Mouse (Mus musculus) bone marrow, adult 2 months (tissue): Measurements from ENCODE around the gene Gck. TPM values are rescaled to one million over a fixed set of nuclear protein-coding genes. Genes with fewer than 3 reads are reported as not detected.
"Not testable (repeated sequence)": the region's sequence is repeated elsewhere in the genome, so short reads cannot be mapped to it uniquely, and the experiment has no call there.

Source experiments
- H3K27ac ChIP-seq: fragments of 200-500 bp; 2 replicates; pipeline ENCODE4 v1.5.1; 2012; ENCODE audit warnings: low read depth, mild to moderate bottlenecking, control low read depth, inconsistent platforms, low read length; ENCODE audit not compliant: control insufficient read depth, poor library complexity, insufficient read depth
- H3K4me1 ChIP-seq: fragments of 200-500 bp; 2 replicates; pipeline ENCODE4 v1.6.1; 2011; ENCODE audit warnings: low read length; ENCODE audit not compliant: control insufficient read depth, insufficient read depth
- H3K4me3 ChIP-seq: fragments of 200-500 bp; replicated peaks from 2 replicates; pipeline ENCODE3; 2011; ENCODE audit warnings: mild to moderate bottlenecking, low read depth, low read length, control low read depth; ENCODE audit not compliant: control insufficient read depth
- CTCF ChIP-seq: fragments of 200-500 bp; IDR thresholded peaks from 2 replicates; pipeline ENCODE4 v1.5.1; 2011; ENCODE audit warnings: low read length, control low read depth; ENCODE audit not compliant: control insufficient read depth, insufficient read depth
- POLR2A ChIP-seq: fragments of 200-500 bp; IDR thresholded peaks from 2 replicates; pipeline ENCODE4 v1.6.1; 2011; ENCODE audit warnings: low read depth, mild to moderate bottlenecking, control low read depth, low read length, borderline replicate concordance; ENCODE audit not compliant: control insufficient read depth
- WGBS: fragments of 180-500 bp; shearing (Covaris S2); methylation state at CpG from one replicate; pipeline ENCODE4 v1.1.7; 2018; 5-methylcytosine and 5-hydroxymethylcytosine counted together
- polyA plus RNA-seq: library from polyadenylated mRNA; stranded (reverse); fragments of >200 nt; gene quantifications from 2 replicates; pipeline ENCODE4 v1.2.4, GENCODE M21; 2011; ENCODE audit warnings: low replicate concordance; ENCODE audit not compliant: missing spikeins, insufficient read depth, insufficient read length

Gene Gck
- polyA plus RNA-seq, 1 experiment: 2.8 TPM

DNA sequence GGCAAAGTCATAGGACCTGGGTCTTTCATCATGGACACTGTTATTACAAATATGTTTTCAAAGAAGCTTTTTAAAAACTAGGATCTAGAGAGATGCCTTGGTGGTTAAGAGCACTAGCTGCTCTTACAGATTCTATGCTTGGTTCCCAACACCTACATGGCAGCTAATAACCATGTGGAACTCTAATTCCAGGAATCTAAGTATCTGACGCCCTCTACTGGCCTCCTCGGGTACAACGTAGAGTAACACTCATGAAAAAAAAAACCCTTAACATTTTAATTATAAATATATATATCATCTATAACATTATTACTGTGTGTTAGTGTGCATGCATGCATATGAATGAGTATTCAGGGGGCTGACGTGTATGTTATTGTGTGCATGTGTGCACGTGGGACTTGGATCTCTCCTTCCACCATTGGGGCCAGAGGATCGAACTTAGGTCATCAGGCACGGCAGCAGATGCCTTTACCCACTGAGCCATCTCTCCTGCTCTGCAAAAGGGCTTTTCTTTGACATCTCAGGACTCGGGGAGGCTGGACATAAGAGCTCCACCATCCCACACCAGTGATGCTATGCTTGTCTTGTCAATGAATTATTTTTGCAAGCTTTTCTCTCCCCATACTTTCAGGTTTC lies 3.4 kb upstream of the Gck start:
- H3K4me1 ChIP-seq: peaks cover 3% of the 10 kb centered on the region; the same call in 1 of the 2 replicates

DNA sequence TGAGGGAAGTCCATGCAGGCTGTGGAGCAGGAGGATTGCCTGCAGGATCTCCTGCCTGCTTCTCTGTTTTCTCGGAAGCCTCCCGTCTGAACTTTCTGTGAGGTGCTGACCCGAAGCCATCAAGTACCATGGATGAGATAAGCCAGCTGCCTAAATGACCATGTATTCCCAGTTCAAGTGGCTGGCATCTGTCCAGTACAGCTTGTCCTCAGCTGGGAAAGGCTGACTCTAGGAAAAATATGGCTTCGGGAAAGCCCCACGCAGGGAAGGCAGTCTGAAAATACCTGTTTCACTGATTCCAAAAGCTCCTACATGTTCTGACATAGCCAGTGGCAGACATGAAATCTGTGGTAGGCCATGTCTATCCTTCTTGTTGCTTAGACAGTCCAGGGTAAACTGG lies 2.6 kb upstream of the Gck start:
- 91% methylated on average over 5 of the region's 5 CpGs for WGBS
- no peak overlapping the region for H3K27ac ChIP-seq
- H3K4me1 ChIP-seq: peaks cover 3% of the 10 kb centered on the region; the same call in 1 of the 2 replicates
- TF ChIP-seq POLR2A (no peak), CTCF (no peak)
- no peak overlapping the region for H3K4me3 ChIP-seq

More for the DNA sequence above, 3.4 kb upstream of the Gck start:
- 47% methylated on average over 8 of the region's 8 CpGs for WGBS
- TF ChIP-seq CTCF: no peak
- no peak for TF ChIP-seq POLR2A
- no peak overlapping the region for H3K4me3 ChIP-seq
- no peak overlapping the region for H3K27ac ChIP-seq

DNA sequence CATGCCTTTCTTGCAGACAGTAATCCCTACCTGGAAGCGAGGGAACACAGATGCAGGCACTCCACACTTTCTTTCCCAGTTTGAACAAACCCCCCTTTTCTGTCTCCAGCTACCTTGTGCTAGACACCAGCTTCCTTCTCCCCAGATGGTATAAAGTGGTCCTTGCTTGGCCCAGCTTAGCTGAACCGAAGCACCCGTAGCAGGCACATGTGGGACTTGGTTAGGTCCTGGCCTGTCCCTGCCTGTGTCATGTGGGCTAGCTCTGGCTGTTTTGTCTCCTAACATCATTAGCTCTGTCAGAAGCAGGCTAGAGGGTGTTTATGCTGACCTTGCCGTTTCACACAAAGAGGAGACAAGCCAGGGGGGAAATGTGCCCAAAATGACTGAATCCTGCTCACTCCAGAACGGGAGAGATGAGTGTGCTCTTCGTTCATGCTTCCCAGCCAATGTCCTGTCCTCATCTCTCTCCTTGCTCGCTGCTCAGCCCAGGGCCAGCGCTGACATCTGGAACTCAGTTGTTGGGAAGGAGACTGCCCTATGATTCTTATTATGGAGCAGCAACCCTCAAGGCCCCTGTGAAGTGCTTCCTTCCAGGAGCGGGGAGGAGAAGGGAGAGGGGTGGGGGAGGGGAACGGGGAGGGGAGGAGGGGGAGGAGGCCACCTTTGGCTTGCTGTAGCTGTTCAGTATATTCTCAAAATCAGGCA lies 1.2 kb downstream of the Gck start:
- TF ChIP-seq POLR2A (no peak), CTCF (no peak)
- no peak overlapping the region for H3K4me3 ChIP-seq
- 54% methylated on average over 10 of the region's 10 CpGs for WGBS
- no peak overlapping the region for H3K27ac ChIP-seq
- H3K4me1 ChIP-seq: peaks cover 3% of the 10 kb centered on the region; the same call in 1 of the 2 replicates

DNA sequence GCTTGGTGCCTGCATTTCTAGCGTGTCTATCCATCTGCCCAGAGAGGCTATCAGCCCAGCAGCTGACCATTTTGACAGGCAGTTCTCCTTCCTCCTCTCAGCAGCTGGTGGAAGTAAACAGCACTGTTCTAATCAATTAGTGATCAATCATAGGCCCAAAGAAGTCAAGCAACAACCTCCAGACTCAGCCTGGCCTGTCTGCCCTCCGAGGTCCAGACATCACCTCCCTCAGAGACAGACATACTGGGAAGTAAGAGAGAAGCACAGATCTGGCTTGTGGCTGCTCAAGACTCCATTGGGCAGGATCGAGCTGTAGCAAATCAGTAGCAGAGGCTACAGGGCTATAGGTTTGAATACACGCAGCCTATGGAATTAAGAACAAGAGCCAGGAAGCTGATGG lies 2.1 kb downstream of the Gck start:
- H3K27ac ChIP-seq: no peak overlapping the region
- peaks cover 3% of the 10 kb centered on the region; the same call in 1 of the 2 replicates for H3K4me1 ChIP-seq
- WGBS: 76% methylated on average over 4 of the region's 4 CpGs
- no peak for TF ChIP-seq POLR2A
- no peak for TF ChIP-seq CTCF
- no peak overlapping the region for H3K4me3 ChIP-seq

DNA sequence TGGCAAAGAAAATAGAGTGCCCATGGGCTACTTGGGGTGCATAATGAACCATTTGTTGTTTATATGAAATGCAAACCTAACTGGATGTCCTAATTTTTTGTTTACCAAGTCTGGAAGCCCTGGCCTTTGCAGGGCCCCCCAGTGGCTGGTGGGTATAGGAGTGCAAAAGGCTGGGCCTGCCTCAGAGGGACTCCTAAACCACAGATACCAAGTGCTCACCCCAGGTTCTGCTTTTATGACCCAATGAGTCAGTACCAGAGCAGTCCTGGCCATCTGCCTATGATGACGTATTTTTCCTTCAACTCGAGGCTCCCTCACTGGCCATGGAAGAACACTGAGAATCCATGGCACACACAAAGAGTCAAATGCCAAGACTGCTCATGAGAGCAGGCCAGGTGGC lies 4.8 kb downstream of the Gck start:
- Histone ChIP-seq H3K27ac (no peak overlapping the region), H3K4me3 (no peak overlapping the region), H3K4me1 (peaks cover 1% of the 10 kb centered on the region; the same call in 1 of the 2 replicates)
- 38% methylated on average over 2 of the region's 2 CpGs for WGBS
- TF ChIP-seq POLR2A (no peak), CTCF (no peak)

DNA sequence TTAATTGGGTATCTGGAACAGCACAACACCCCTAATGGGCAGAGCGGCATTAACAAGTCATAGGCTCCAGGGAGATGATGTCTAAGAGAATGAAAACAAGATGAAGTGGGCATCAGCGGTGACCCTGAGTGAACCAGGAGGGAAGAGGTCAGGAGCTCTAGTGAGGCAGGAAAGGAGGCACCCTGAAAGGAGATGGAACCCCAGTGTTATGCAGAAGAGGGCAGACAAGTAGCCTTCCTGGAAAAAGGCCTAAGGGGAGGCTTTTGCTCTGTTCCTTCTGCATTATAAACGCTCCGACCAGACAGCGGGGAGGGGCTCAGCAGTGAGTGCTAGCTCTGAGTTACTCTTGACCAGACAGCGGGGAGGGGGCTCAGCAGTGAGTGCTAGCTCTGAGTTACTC lies 6.9 kb downstream of the Gck start:
- Histone ChIP-seq H3K4me3 (no peak overlapping the region), H3K4me1 (no peaks in the 10 kb centered on the region), H3K27ac (no peak overlapping the region)
- no peak for TF ChIP-seq POLR2A
- TF ChIP-seq CTCF: no peak
- WGBS: 84% methylated on average over 6 of the region's 6 CpGs

GRCm38 (mm10) chr11:5934531-5934930 lies 15.3 kb downstream of the Gck start:
- 91% methylated on average over 11 of the region's 11 CpGs for WGBS
- not testable (repeated sequence) for H3K4me1 ChIP-seq, H3K4me3 ChIP-seq, H3K27ac ChIP-seq

DNA sequence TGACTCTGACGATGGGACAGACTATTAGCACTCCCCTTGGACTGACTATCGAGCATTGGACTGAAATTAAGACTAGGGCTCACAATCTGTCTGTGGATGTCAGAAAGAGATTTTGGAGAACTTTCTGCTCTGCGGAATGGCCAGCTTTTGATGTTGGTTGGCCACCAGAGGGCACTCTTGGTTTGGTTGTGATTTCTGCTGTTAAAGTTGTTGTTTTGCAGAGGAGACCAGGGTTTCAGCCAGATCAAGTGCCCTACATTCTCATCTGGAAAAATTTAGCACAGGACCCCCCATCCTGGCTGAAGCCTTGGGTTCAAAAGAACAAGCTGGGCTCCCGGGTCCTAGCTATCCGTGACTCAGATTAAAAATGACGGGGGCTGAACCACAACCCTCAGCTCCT lies 17.9 kb downstream of the Gck start:
- not testable (repeated sequence) for H3K4me1 ChIP-seq, H3K4me3 ChIP-seq, H3K27ac ChIP-seq
- 75% methylated on average over 6 of the region's 6 CpGs for WGBS

GRCm38 (mm10) chr11:5930578-5930977 lies 19.3 kb downstream of the Gck start:
- H3K4me3 ChIP-seq: no peak overlapping the region
- 63% methylated on average over 1 of the region's 1 CpGs for WGBS
- H3K27ac ChIP-seq: no peak overlapping the region
- peaks cover 1% of the 10 kb centered on the region for H3K4me1 ChIP-seq
- no peak for TF ChIP-seq CTCF

- 76% methylated on average over 3 of the region's 3 CpGs for WGBS
- H3K4me3 ChIP-seq: no peak overlapping the region
- H3K27ac ChIP-seq: no peak overlapping the region
- TF ChIP-seq CTCF: no peak
- no peak for TF ChIP-seq POLR2A
- H3K4me1 ChIP-seq: peaks cover 1% of the 10 kb centered on the region
Observed at GRCm38 (mm10) chr11:5926696-5927220, 23.1 kb downstream of the Gck start.
